ENCODE assay signal across 8 mouse cellular contexts in the genomic region with DNA sequence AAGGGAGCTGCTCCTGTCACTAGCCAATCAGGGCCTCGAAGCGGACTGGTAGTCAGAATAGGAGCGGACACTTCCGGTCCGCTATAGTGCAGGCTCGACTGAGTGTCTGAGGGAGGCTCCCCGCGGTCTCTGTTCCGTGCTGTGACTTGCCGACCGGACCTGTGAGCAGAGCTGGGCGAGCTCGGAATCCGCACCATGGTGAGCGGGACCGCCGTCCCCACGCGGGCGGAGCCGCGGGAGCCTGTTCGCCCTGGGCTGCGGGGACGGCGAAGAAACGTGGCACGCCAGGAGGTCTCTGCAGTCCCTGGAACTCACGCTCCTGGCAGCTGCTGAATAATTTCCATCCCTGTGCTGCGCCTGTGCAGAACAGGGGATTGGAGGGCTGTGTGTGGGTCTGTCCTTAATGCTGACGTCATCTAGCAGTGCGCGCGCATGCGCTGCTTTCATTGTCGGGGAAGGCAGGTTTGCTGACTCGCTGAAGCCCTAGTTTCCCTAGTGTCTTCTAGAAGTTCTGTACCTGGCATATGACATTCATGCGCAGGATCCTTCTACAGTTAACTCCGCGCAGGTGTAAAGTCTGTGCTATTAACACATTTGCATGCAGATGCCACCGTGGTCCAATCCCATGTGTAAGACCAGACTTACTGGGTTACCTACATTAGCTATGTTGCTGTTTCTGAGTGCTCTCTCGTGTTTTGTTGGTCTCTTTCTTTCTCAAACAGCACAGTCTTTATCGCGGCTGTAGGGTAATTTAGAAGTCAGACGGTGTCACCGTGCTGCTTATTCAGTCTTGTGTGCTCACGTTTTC. TPM values are rescaled to one million over a fixed set of nuclear protein-coding genes. Genes with fewer than 3 reads are reported as not detected.
DNase-seq lines count a peak whose midpoint lies in the region; ATAC-seq and TF ChIP-seq lines count a peak whose summit lies in the region.

No protein-coding gene starts in this region.

- peak overlapping the region; percentile 97 for H3K27ac ChIP-seq in hindbrain, postnatal 0 days

- no peaks in the 10 kb centered on the region for H3K9me3 ChIP-seq in hindbrain, postnatal 0 days (ENCODE audit: low read length)

- 4% methylated on average over 47 of the region's 47 CpGs for WGBS in hindbrain, postnatal 0 days

- peak; percentile 94 for DNase-seq in adipocyte (ENCODE audit: low spot score)
- DNase-seq in cerebellum, postnatal 4 days (ENCODE audit: low spot score in 2 of 2) = peak; percentile 51 to 76
- peak; percentile 25 to 49 for DNase-seq in gastrocnemius, adult 8-10 months (ENCODE audit: low spot score in 2 of 2)
- DNase-seq in hindbrain, postnatal 0 days (ENCODE audit: low spot score) = peak; percentile 96
- peak; percentile 82 to 87 for DNase-seq in left cerebral cortex, adult 18-20 months (ENCODE audit: low spot score in 2 of 2)
- DNase-seq in lung, postnatal 4 days = peak; percentile 78 to 85
- peak; percentile 89 for DNase-seq in retina, postnatal 7 days (ENCODE audit: low read depth, low spot score)
- peak; percentile 51 for DNase-seq in urinary bladder, adult 2 months (ENCODE audit: low spot score)

- peak overlapping the region; percentile 69 for H3K4me2 ChIP-seq in hindbrain, postnatal 0 days (ENCODE audit: low read depth, low read length)

- no peak for TF ChIP-seq CTCF in hindbrain, postnatal 0 days (IDR thresholded peaks at IDR 0.05; ENCODE audit: low read depth)

- peak overlapping the region; percentile 66 for H3K4me3 ChIP-seq in hindbrain, postnatal 0 days (ENCODE audit: low read length)

- H3K9ac ChIP-seq in hindbrain, postnatal 0 days (replicated peaks; ENCODE audit: low read length) = peak overlapping the region; percentile 72

- no peaks in the 10 kb centered on the region for H3K36me3 ChIP-seq in hindbrain, postnatal 0 days (ENCODE audit: insufficient read depth, low read length)

- no peaks in the 10 kb centered on the region for H3K4me1 ChIP-seq in hindbrain, postnatal 0 days (ENCODE audit: insufficient read depth, low read length)

- no peaks in the 10 kb centered on the region for H3K27me3 ChIP-seq in hindbrain, postnatal 0 days (ENCODE audit: insufficient read depth, low read length)

- peak; percentile 100 for ATAC-seq in hindbrain, postnatal 0 days

RNA-seq across cellular contexts. Expression of a gene that starts 50.6 kb away (rescaled TPM):
- 1 to 10 TPM in 1 of 4 experiments, under 1 TPM in 3; 0.31 to 1.4 (median 0.70) TPM for total RNA-seq in gastrocnemius, adult 8-10 months (2022)
- 2.6 and 5.5 TPM in 2 replicates for total RNA-seq in hindbrain, postnatal 0 days (2014; rRNA removed)
- polyA plus RNA-seq in hindbrain, postnatal 0 days (2015; fragmentation: Nextera tagmentation; extraction: Ambion mirVana) = 7.3 and 7.9 TPM in 2 replicates
- 1 to 10 TPM; 7.6 TPM for total RNA-seq in left cerebral cortex, adult 18-20 months (2021)
- 3.5 and 3.7 TPM in 2 replicates for polyA plus RNA-seq in urinary bladder, adult 2 months (2012; rRNA removed)

Comparison
In these comparisons a context has a peak if more than half of its experiments do, and no peak if none do; other contexts are left out.
1. Peak in every context shown above with its lines: DNase-seq, ATAC-seq, H3K4me3 ChIP-seq and H3K27ac ChIP-seq.
2. DNase-seq: peak in every context shown above with its lines; median percentile 96 in hindbrain, postnatal 0 days; 94 in adipocyte; 89 in retina, postnatal 7 days; 84 in left cerebral cortex, adult 18-20 months; 82 in lung, postnatal 4 days; 64 in cerebellum, postnatal 4 days; 51 in urinary bladder, adult 2 months; 37 in gastrocnemius, adult 8-10 months.